Mouse (Mus musculus) cortical plate, adult 2 months (tissue): ENCODE results near the gene Cdc42ep4.

ENCODE experiments used
- CTCF ChIP-seq: fragments of 200-500 bp; IDR thresholded peaks from 2 replicates; pipeline ENCODE4 v1.5.1; 2011; ENCODE audit warnings: mild to moderate bottlenecking, control low read depth, low read length; ENCODE audit not compliant: insufficient read depth; ENCODE audit errors: extremely low read depth
- POLR2A ChIP-seq: fragments of 200-500 bp; IDR thresholded peaks from 2 replicates; pipeline ENCODE4 v1.6.1; 2011; ENCODE audit warnings: mild to moderate bottlenecking, low read length, control low read depth; ENCODE audit not compliant: insufficient read depth; ENCODE audit errors: extremely low read depth

DNA sequence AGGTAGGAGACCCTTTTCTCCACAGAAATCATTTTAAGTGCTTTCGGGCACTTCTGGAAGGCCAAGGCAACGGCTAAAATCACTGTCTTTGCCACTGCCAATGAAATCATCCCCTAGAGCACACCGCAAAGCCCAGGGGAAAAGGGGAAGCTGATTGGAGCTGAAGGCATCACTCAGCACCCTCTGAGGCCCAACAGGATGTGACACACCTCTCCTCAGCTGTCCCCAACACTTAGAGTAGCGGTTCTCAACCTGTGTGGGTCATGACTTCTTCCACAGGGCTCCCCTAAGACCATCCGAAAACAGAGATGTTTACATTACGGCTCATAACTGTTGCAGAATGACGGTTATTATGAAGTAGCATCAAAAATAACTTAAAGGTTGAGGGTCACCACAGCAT, 10.0 kb upstream of the Cdc42ep4 start:
- TF ChIP-seq CTCF (no peak), POLR2A (no peak)
